Mouse (Mus musculus): Measurements from ENCODE around the gene Hhipl1.

DNA sequence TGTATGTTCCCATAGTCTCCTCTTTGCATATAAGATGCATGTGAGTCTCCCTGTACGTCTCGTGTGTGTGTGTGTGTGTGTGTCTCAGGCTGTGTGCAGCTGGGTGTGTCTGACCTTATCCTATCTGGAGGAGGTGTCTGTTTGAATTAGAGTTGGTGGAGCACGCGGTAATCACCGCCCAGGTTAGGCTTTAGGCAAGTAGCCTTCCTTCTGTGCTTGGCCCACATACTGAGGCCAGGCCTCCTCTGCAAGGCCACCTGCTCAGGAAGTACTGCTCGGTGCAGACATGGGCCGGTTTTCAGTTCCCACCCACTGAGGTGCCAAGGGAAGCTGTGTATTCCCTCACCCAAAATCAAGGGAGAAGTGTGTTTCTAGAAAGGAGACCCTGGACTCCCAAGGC, 59.8 kb downstream of the Hhipl1 start:
- TF ChIP-seq CTCF (IDR thresholded peaks at IDR 0.05; ENCODE audit: low read depth) (no peak), EP300 (optimal IDR thresholded peaks at IDR 0.05) (no peak)
